Mouse (Mus musculus): Measurements from ENCODE around the gene Pam16.
A peak's percentile ranks its signal among the peaks of the same experiment; 100 is the strongest.

Gene Pam16

GRCm38 (mm10) chr16:4607818-4608531 lies 16.8 kb downstream of the Pam16 start:
- DNase-seq = peak; percentile 87

- peak; percentile 84 for DNase-seq
These were observed 18.2 kb downstream of the Pam16 start for GRCm38 (mm10) chr16:4606431-4607084.

GRCm38 (mm10) chr16:4605514-4606131 lies 19.2 kb downstream of the Pam16 start:
- no peak for DNase-seq

- no peak for DNase-seq
These were observed 20.4 kb downstream of the Pam16 start for GRCm38 (mm10) chr16:4604293-4604837.

GRCm38 (mm10) chr16:4603453-4603837 lies 21.3 kb downstream of the Pam16 start:
- DNase-seq = no peak

- DNase-seq = no peak
These were observed 21.9 kb downstream of the Pam16 start for GRCm38 (mm10) chr16:4602766-4603452.

GRCm38 (mm10) chr16:4602189-4602588 lies 22.6 kb downstream of the Pam16 start:
- no peak for DNase-seq

GRCm38 (mm10) chr16:4600701-4601310 lies 24.0 kb downstream of the Pam16 start:
- no peak for DNase-seq

- no peak for DNase-seq
These were observed 25.2 kb downstream of the Pam16 start for GRCm38 (mm10) chr16:4599616-4600015.

- no peak for DNase-seq
These were observed 25.8 kb downstream of the Pam16 start for GRCm38 (mm10) chr16:4598891-4599543.

- DNase-seq = no peak
These were observed 26.7 kb downstream of the Pam16 start for GRCm38 (mm10) chr16:4598041-4598440.

GRCm38 (mm10) chr16:4597296-4597695 lies 27.5 kb downstream of the Pam16 start:
- DNase-seq = no peak

- no peak for DNase-seq
These were observed 28.0 kb downstream of the Pam16 start for GRCm38 (mm10) chr16:4596836-4597235.

- no peak for DNase-seq
These were observed 28.6 kb downstream of the Pam16 start for GRCm38 (mm10) chr16:4596141-4596728.

- peak; percentile 68 for DNase-seq
These were observed 29.2 kb downstream of the Pam16 start for GRCm38 (mm10) chr16:4595527-4595963.

GRCm38 (mm10) chr16:4594814-4595526 lies 29.8 kb downstream of the Pam16 start:
- DNase-seq = no peak

- peak; percentile 72 for DNase-seq
These were observed 30.6 kb downstream of the Pam16 start, which contains the start of gene Glis2 for GRCm38 (mm10) chr16:4593971-4594813. Gene Glis2 (plus strand): TSS chr16:4594713.

- DNase-seq = peak; percentile 73
These were observed 31.6 kb downstream of the Pam16 start for GRCm38 (mm10) chr16:4592909-4593875.

- no peak for DNase-seq
These were observed 34.6 kb downstream of the Pam16 start for GRCm38 (mm10) chr16:4590236-4590635.
